Mouse (Mus musculus): Measurements from ENCODE around the gene Tcte2. TPM values are rescaled to one million over a fixed set of nuclear protein-coding genes. Genes with fewer than 3 reads are reported as not detected.
"Not testable (repeated sequence)": the region's sequence is repeated elsewhere in the genome, so short reads cannot be mapped to it uniquely, and the experiment has no call there.

Gene Tcte2
- polyA plus RNA-seq, 1 experiment from 2014 or later = 3.9 TPM

- H3K27me3 ChIP-seq (replicated peaks; ENCODE audit: insufficient read depth, low read length) = no peaks in the 10 kb centered on the region
- no peaks in the 10 kb centered on the region for H3K36me3 ChIP-seq (ENCODE audit: insufficient read depth, low read length)
- no peak overlapping the region for H3K4me3 ChIP-seq (ENCODE audit: low read depth, low read length)
- 76% methylated on average over 5 of the region's 5 CpGs for WGBS
- no peak overlapping the region for H3K9ac ChIP-seq (replicated peaks; ENCODE audit: low read depth)
- H3K4me2 ChIP-seq (replicated peaks; ENCODE audit: low read depth, low read length) = no peak overlapping the region
- ATAC-seq (no peak), DNase-seq (ENCODE audit: low spot score) (no peak)
- H3K27ac ChIP-seq (ENCODE audit: low read length) = no peak overlapping the region
- H3K4me1 ChIP-seq (ENCODE audit: insufficient read depth, low read depth, low read length) = peaks cover 4% of the 10 kb centered on the region; the same call in 1 of the 2 replicates
- H3K9me3 ChIP-seq (ENCODE audit: low read length) = no peaks in the 10 kb centered on the region
- TF ChIP-seq CTCF (IDR thresholded peaks at IDR 0.05) (no peak), EP300 (IDR thresholded peaks at IDR 0.05) (no peak)
These were observed 20.3 kb upstream of the Tcte2 start for GRCm38 (mm10) chr17:13781948-13782347.

- 96% methylated on average over 1 of the region's 1 CpGs for WGBS
- DNase-seq (ENCODE audit: low spot score) (peak; percentile 65), ATAC-seq (peak; percentile 62)
- H3K4me2 ChIP-seq (replicated peaks; ENCODE audit: low read depth, low read length) = no peak overlapping the region
- no peak overlapping the region for H3K4me3 ChIP-seq (ENCODE audit: low read depth, low read length)
- no peaks in the 10 kb centered on the region for H3K9me3 ChIP-seq (ENCODE audit: low read length)
- no peaks in the 10 kb centered on the region for H3K36me3 ChIP-seq (ENCODE audit: insufficient read depth, low read length)
- TF ChIP-seq CTCF (IDR thresholded peaks at IDR 0.05) = no peak
- TF ChIP-seq EP300 (IDR thresholded peaks at IDR 0.05) = no peak
- peaks cover 4% of the 10 kb centered on the region; the same call in 1 of the 2 replicates for H3K4me1 ChIP-seq (ENCODE audit: insufficient read depth, low read depth, low read length)
- H3K27me3 ChIP-seq (replicated peaks; ENCODE audit: insufficient read depth, low read length) = no peaks in the 10 kb centered on the region
- H3K9ac ChIP-seq (replicated peaks; ENCODE audit: low read depth) = no peak overlapping the region
- no peak overlapping the region for H3K27ac ChIP-seq (ENCODE audit: low read length)
These were observed 17.2 kb upstream of the Tcte2 start for GRCm38 (mm10) chr17:13778865-13779264.

DNA sequence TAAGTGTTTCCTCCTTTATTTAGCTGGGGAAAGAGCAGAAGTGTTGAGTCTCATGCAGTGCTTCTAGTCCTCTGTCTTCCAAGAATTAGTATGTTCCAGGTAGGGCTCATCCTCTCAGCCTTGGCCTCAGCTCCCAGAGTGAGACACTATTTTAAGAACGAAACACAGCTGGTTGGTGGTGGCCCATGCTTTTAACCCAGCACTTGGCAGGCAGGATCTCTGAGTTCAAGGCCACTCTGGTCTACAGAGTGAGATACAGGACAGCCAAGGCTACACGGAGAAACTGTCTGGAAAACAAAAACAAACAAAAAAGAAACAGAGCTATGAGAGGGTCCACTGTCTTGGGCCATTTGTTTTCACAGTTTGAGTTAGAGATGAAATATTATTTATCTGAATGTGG lies 16.1 kb upstream of the Tcte2 start:
- no peaks in the 10 kb centered on the region for H3K9me3 ChIP-seq (ENCODE audit: low read length)
- no peak overlapping the region for H3K27ac ChIP-seq (ENCODE audit: low read length)
- no peak for TF ChIP-seq CTCF (IDR thresholded peaks at IDR 0.05)
- no peak for TF ChIP-seq EP300 (IDR thresholded peaks at IDR 0.05)
- H3K9ac ChIP-seq (replicated peaks; ENCODE audit: low read depth) = no peak overlapping the region
- WGBS = 43% methylated on average over 2 of the region's 2 CpGs
- DNase-seq (ENCODE audit: low spot score) (no peak), ATAC-seq (no peak)
- H3K4me2 ChIP-seq (replicated peaks; ENCODE audit: low read depth, low read length) = no peak overlapping the region
- no peaks in the 10 kb centered on the region for H3K36me3 ChIP-seq (ENCODE audit: insufficient read depth, low read length)
- no peak overlapping the region for H3K4me3 ChIP-seq (ENCODE audit: low read depth, low read length)
- H3K27me3 ChIP-seq (replicated peaks; ENCODE audit: insufficient read depth, low read length) = no peaks in the 10 kb centered on the region
- no peaks in the 10 kb centered on the region for H3K4me1 ChIP-seq (ENCODE audit: insufficient read depth, low read depth, low read length)

DNA sequence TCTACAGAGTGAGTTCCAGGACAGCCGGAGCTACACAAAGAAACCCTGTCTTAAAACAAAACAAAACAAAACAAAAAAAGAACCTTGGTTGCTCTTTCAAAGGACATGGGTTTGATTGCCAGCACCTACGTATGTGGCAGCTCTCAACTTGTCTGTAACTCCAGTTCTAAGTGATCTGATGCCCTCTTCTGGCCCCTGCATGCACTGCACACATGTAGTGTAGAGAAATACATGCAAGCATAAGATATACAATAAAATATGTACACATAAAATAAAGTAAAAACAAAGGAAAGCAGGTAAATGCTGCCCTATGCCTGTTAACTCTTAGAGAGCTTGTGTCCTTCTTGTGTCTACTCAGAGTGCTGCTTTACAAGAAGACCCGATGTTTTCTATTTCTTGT lies 7.6 kb upstream of the Tcte2 start:
- no peak for TF ChIP-seq EP300 (IDR thresholded peaks at IDR 0.05)
- TF ChIP-seq CTCF (IDR thresholded peaks at IDR 0.05) = peak; percentile 54
- DNase-seq (ENCODE audit: low spot score) (no peak), ATAC-seq (no peak)
- no peak overlapping the region for H3K9ac ChIP-seq (replicated peaks; ENCODE audit: low read depth)
- H3K36me3 ChIP-seq (ENCODE audit: insufficient read depth, low read length) = no peaks in the 10 kb centered on the region
- no peaks in the 10 kb centered on the region for H3K27me3 ChIP-seq (replicated peaks; ENCODE audit: insufficient read depth, low read length)
- H3K4me1 ChIP-seq (ENCODE audit: insufficient read depth, low read depth, low read length) = no peaks in the 10 kb centered on the region; the same call in 1 of the 2 replicates
- no peak overlapping the region for H3K4me2 ChIP-seq (replicated peaks; ENCODE audit: low read depth, low read length)
- 94% methylated on average over 3 of the region's 3 CpGs for WGBS
- no peak overlapping the region for H3K4me3 ChIP-seq (ENCODE audit: low read depth, low read length)
- no peaks in the 10 kb centered on the region for H3K9me3 ChIP-seq (ENCODE audit: low read length)
- no peak overlapping the region for H3K27ac ChIP-seq (ENCODE audit: low read length)

GRCm38 (mm10) chr17:13768531-13768930 lies 6.9 kb upstream of the Tcte2 start:
- Histone ChIP-seq H3K27me3 (replicated peaks; ENCODE audit: insufficient read depth, low read length) (no peaks in the 10 kb centered on the region), H3K9me3 (ENCODE audit: low read length) (no peaks in the 10 kb centered on the region), H3K4me1 (ENCODE audit: insufficient read depth, low read depth, low read length) (no peaks in the 10 kb centered on the region; the same call in 1 of the 2 replicates), H3K4me3 (ENCODE audit: low read depth, low read length) (no peak overlapping the region), H3K4me2 (replicated peaks; ENCODE audit: low read depth, low read length) (no peak overlapping the region), H3K27ac (ENCODE audit: low read length) (no peak overlapping the region), H3K9ac (replicated peaks; ENCODE audit: low read depth) (no peak overlapping the region), H3K36me3 (ENCODE audit: insufficient read depth, low read length) (no peaks in the 10 kb centered on the region)
- TF ChIP-seq CTCF (IDR thresholded peaks at IDR 0.05) = no peak
- no peak for TF ChIP-seq EP300 (IDR thresholded peaks at IDR 0.05)
- DNase-seq (ENCODE audit: low spot score) = no peak
- no peak for ATAC-seq
- 76% methylated on average over 1 of the region's 1 CpGs for WGBS

DNA sequence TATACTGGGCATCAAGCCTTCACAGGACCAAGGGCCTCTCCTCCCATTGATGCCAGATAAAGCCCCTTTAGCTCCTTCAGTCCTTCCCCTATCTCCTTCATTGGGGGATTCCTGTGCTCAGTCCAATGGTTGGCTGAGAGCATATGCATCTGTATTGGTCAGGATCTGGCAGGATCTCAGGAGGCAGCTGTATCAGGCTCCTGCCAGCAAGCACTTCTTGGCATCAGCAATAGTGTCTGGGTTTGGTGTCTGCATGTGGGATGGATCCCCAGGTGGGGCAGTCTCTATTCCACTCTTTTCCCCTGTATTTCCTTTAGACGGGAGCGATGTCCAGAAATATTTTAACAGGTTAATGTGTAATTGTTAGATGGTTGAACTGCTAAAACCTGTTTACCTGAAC lies 3.3 kb upstream of the Tcte2 start:
- not testable (repeated sequence) for H3K4me2 ChIP-seq (replicated peaks; ENCODE audit: low read depth, low read length); H3K4me1 ChIP-seq (ENCODE audit: insufficient read depth, low read depth, low read length); H3K36me3 ChIP-seq (ENCODE audit: insufficient read depth, low read length); DNase-seq (ENCODE audit: low spot score); H3K9me3 ChIP-seq (ENCODE audit: low read length); H3K9ac ChIP-seq (replicated peaks; ENCODE audit: low read depth); H3K27ac ChIP-seq (ENCODE audit: low read length); ATAC-seq; H3K27me3 ChIP-seq (replicated peaks; ENCODE audit: insufficient read depth, low read length); H3K4me3 ChIP-seq (ENCODE audit: low read depth, low read length)
- 83% methylated on average over 2 of the region's 2 CpGs for WGBS

- H3K36me3 ChIP-seq (ENCODE audit: insufficient read depth, low read length) = no peaks in the 10 kb centered on the region
These were observed 2.2 kb upstream of the Tcte2 start for GRCm38 (mm10) chr17:13763819-13764218.

More at GRCm38 (mm10) chr17:13763819-13764218, 2.2 kb upstream of the Tcte2 start:
- DNase-seq (ENCODE audit: low spot score) (no peak), ATAC-seq (no peak)
- Histone ChIP-seq H3K27me3 (replicated peaks; ENCODE audit: insufficient read depth, low read length) (no peaks in the 10 kb centered on the region), H3K4me3 (ENCODE audit: low read depth, low read length) (no peak overlapping the region), H3K27ac (ENCODE audit: low read length) (no peak overlapping the region), H3K4me2 (replicated peaks; ENCODE audit: low read depth, low read length) (no peak overlapping the region), H3K9me3 (ENCODE audit: low read length) (no peaks in the 10 kb centered on the region), H3K4me1 (ENCODE audit: insufficient read depth, low read depth, low read length) (no peaks in the 10 kb centered on the region; the same call in 1 of the 2 replicates), H3K9ac (replicated peaks; ENCODE audit: low read depth) (no peak overlapping the region)
- 49% methylated on average over 1 of the region's 1 CpGs for WGBS
- no peak for TF ChIP-seq CTCF (IDR thresholded peaks at IDR 0.05)
- no peak for TF ChIP-seq EP300 (IDR thresholded peaks at IDR 0.05)
